Mouse (Mus musculus): ENCODE results near the gene Ubac1.

GRCm38 (mm10) chr2:26039951-26040350, 18.4 kb upstream of the Ubac1 start:
- TF ChIP-seq CTCF (IDR thresholded peaks at IDR 0.05; ENCODE audit: borderline replicate concordance, insufficient read depth, low read length), result no peak
- no peak for TF ChIP-seq POLR2A (IDR thresholded peaks at IDR 0.05; ENCODE audit: low read depth, low read length)
